ENCODE assay signal across 8 mouse cellular contexts in the genomic region with DNA sequence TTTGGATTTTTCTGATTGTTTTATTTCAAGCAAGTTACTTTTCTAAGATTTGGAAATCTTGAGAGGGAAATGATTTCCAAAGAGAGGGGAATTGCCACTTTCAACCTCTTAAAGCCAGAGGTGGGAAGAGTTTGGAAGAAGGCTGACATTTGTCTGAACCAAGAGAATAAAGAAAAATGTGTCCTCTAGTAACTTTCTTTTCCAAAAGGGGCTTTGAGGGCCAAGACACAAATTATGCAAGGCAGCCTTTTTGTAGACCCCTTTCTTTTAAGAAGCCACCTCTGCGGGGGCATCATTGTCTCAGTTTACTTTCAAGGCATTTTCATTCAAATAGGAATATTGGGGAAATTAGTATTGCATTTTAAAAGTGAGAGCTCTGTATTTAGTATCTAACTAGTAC. TPM values are rescaled to one million over a fixed set of nuclear protein-coding genes. Genes with fewer than 3 reads are reported as not detected.
DNase-seq lines count a peak whose midpoint lies in the region; ATAC-seq and TF ChIP-seq lines count a peak whose summit lies in the region.

No protein-coding gene starts in this region.

- H3K27me3 ChIP-seq in lung, embryonic 14.5 days (ENCODE audit: insufficient read depth, low read length): no peaks in the 10 kb centered on the region
- H3K27me3 ChIP-seq in forebrain, embryonic 12.5 days: peaks cover 36% of the 10 kb centered on the region
- H3K27me3 ChIP-seq in limb, embryonic 12.5 days: peaks cover 66% of the 10 kb centered on the region
- H3K27me3 ChIP-seq in neural tube, embryonic 15.5 days (replicated peaks): no peaks in the 10 kb centered on the region

- WGBS in lung, embryonic 14.5 days: 2% methylated on average over 1 of the region's 1 CpGs
- WGBS in forebrain, embryonic 12.5 days: 0% methylated on average over 1 of the region's 1 CpGs
- 0% methylated on average over 1 of the region's 1 CpGs for WGBS in limb, embryonic 12.5 days
- WGBS in neural tube, embryonic 15.5 days: 11% methylated on average over 1 of the region's 1 CpGs

- H3K9ac ChIP-seq in lung, embryonic 14.5 days: peak overlapping the region; percentile 86
- peak overlapping the region; percentile 75; the same call in 1 of the 2 replicates for H3K9ac ChIP-seq in forebrain, embryonic 12.5 days
- H3K9ac ChIP-seq in limb, embryonic 12.5 days (replicated peaks): peak overlapping the region; percentile 66; the same call in 1 of the 2 replicates
- H3K9ac ChIP-seq in neural tube, embryonic 15.5 days (replicated peaks): peak overlapping the region; percentile 70

- peaks cover 34% of the 10 kb centered on the region for H3K36me3 ChIP-seq in lung, embryonic 14.5 days (ENCODE audit: insufficient read depth)
- no peaks in the 10 kb centered on the region for H3K36me3 ChIP-seq in forebrain, embryonic 12.5 days (replicated peaks)
- no peaks in the 10 kb centered on the region for H3K36me3 ChIP-seq in limb, embryonic 12.5 days
- no peaks in the 10 kb centered on the region for H3K36me3 ChIP-seq in neural tube, embryonic 15.5 days

- DNase-seq in lung, embryonic 14.5 days: peak; percentile 46
- no peak for DNase-seq in lung, adult 18-20 months
- DNase-seq in layer of hippocampus, adult 9-10 months (ENCODE audit: low spot score): no peak
- no peak for DNase-seq in Muller cell, postnatal 12 days (ENCODE audit: inconsistent ontology term)
- no peak for DNase-seq in right cerebral cortex, adult 2 months (ENCODE audit: low spot score in 2 of 2)

- peak overlapping the region; percentile 62 for H3K4me3 ChIP-seq in lung, embryonic 14.5 days (ENCODE audit: low read depth, low read length)
- peak overlapping the region; percentile 58 for H3K4me3 ChIP-seq in forebrain, embryonic 12.5 days (replicated peaks)
- H3K4me3 ChIP-seq in limb, embryonic 12.5 days (replicated peaks): peak overlapping the region; percentile 57
- peak overlapping the region; percentile 73 for H3K4me3 ChIP-seq in neural tube, embryonic 15.5 days (replicated peaks)

- no peaks in the 10 kb centered on the region for H3K9me3 ChIP-seq in lung, embryonic 14.5 days (ENCODE audit: low read depth, low read length)
- H3K9me3 ChIP-seq in forebrain, embryonic 12.5 days: no peaks in the 10 kb centered on the region
- no peaks in the 10 kb centered on the region for H3K9me3 ChIP-seq in limb, embryonic 12.5 days
- no peaks in the 10 kb centered on the region for H3K9me3 ChIP-seq in neural tube, embryonic 15.5 days (replicated peaks)

- peaks cover 7% of the 10 kb centered on the region; the same call in 1 of the 2 replicates for H3K4me1 ChIP-seq in lung, embryonic 14.5 days (ENCODE audit: insufficient read depth)
- peaks cover 53% of the 10 kb centered on the region for H3K4me1 ChIP-seq in forebrain, embryonic 12.5 days
- H3K4me1 ChIP-seq in limb, embryonic 12.5 days (replicated peaks): peaks cover 35% of the 10 kb centered on the region
- peaks cover 25% of the 10 kb centered on the region for H3K4me1 ChIP-seq in neural tube, embryonic 15.5 days

- ATAC-seq in lung, embryonic 14.5 days (ENCODE audit: insufficient read depth): no peak
- no peak for ATAC-seq in forebrain, embryonic 12.5 days (ENCODE audit: low FRiP score)
- ATAC-seq in limb, embryonic 12.5 days (ENCODE audit: insufficient number of reproducible peaks, insufficient read depth, low FRiP score, low TSS enrichment, low read depth): no peak
- no peak for ATAC-seq in neural tube, embryonic 15.5 days (ENCODE audit: low FRiP score)

- no peak for TF ChIP-seq CTCF in lung, embryonic 14.5 days (IDR thresholded peaks at IDR 0.05; ENCODE audit: low read depth)

- H3K27ac ChIP-seq in lung, embryonic 14.5 days (ENCODE audit: low read depth): peak overlapping the region; percentile 100
- H3K27ac ChIP-seq in forebrain, embryonic 12.5 days: no peak overlapping the region
- no peak overlapping the region for H3K27ac ChIP-seq in limb, embryonic 12.5 days
- peak overlapping the region; percentile 100 for H3K27ac ChIP-seq in neural tube, embryonic 15.5 days (replicated peaks)

- peak overlapping the region; percentile 62 for H3K4me2 ChIP-seq in lung, embryonic 14.5 days
- peak overlapping the region; percentile 86 for H3K4me2 ChIP-seq in forebrain, embryonic 12.5 days
- H3K4me2 ChIP-seq in limb, embryonic 12.5 days: peak overlapping the region; percentile 82
- peak overlapping the region; percentile 87 for H3K4me2 ChIP-seq in neural tube, embryonic 15.5 days

RNA-seq across cellular contexts. Expression of gene Meis1, which starts 1.5 kb away (rescaled TPM):
- 122 and 132 TPM in 2 replicates for polyA plus RNA-seq in lung, embryonic 14.5 days (2014; fragmentation: Nextera tagmentation; extraction: Ambion mirVana)
- polyA plus RNA-seq in forebrain, embryonic 12.5 days (2016; fragmentation: Nextera tagmentation; extraction: Ambion mirVana): 40.4 and 44.8 TPM in 2 replicates
- polyA plus RNA-seq in limb, embryonic 12.5 days (2016; fragmentation: Nextera tagmentation; extraction: Ambion mirVana): 32.4 and 35.1 TPM in 2 replicates
- 156 and 166 TPM in 2 replicates for polyA plus RNA-seq in neural tube, embryonic 15.5 days (2015; fragmentation: Nextera tagmentation; extraction: Ambion mirVana)

Comparison
In these comparisons a context has a peak if more than half of its experiments do, and no peak if none do; other contexts are left out.
1. H3K27ac ChIP-seq: peak in lung, embryonic 14.5 days (single experiment) and neural tube, embryonic 15.5 days (single experiment); none in forebrain, embryonic 12.5 days (single experiment) and limb, embryonic 12.5 days (single experiment).
2. Peak in every context shown above with its lines, with median percentiles within 50 percentile points of each other: H3K4me2 ChIP-seq, H3K4me3 ChIP-seq and H3K9ac ChIP-seq.